Mouse (Mus musculus) embryonic facial prominence, embryonic 15.5 days (tissue): Measurements from ENCODE around the gene Mttp. TPM values are rescaled to one million over a fixed set of nuclear protein-coding genes. Genes with fewer than 3 reads are reported as not detected.

Source experiments
- ATAC-seq: fragments of 200-750 bp; cut with Nextera tagmentation; 2 replicates; pipeline ENCODE4 v1.8.0; 2017; ENCODE audit warnings: low read depth, moderate TSS enrichment; ENCODE audit not compliant: insufficient number of reproducible peaks, low FRiP score, low TSS enrichment
- H3K27ac ChIP-seq: fragments of 300-500 bp; sonication (generic); replicated peaks from 2 replicates; pipeline ENCODE4 v1.5.1; 2015; ENCODE audit warnings: mild to moderate bottlenecking, inconsistent platforms
- H3K27me3 ChIP-seq: fragments of 300-500 bp; sonication (generic); 2 replicates; pipeline ENCODE4 v1.6.1; 2015; ENCODE audit warnings: inconsistent platforms
- H3K36me3 ChIP-seq: fragments of 300-500 bp; sonication (generic); 2 replicates; pipeline ENCODE4 v1.6.1; 2015; ENCODE audit warnings: mild to moderate bottlenecking, inconsistent platforms
- H3K4me1 ChIP-seq: fragments of 300-500 bp; sonication (generic); 2 replicates; pipeline ENCODE4 v1.6.1; 2015; ENCODE audit warnings: inconsistent platforms
- H3K4me2 ChIP-seq: fragments of 300-500 bp; sonication (generic); replicated peaks from 2 replicates; pipeline ENCODE4 v1.6.1; 2015; ENCODE audit warnings: mild to moderate bottlenecking, inconsistent platforms
- H3K4me3 ChIP-seq: fragments of 300-500 bp; sonication (generic); replicated peaks from 2 replicates; pipeline ENCODE4 v1.5.1; 2015; ENCODE audit warnings: mild to moderate bottlenecking, inconsistent platforms
- H3K9ac ChIP-seq: fragments of 300-500 bp; sonication (generic); 2 replicates; pipeline ENCODE4 v1.6.1; 2015; ENCODE audit warnings: inconsistent platforms
- H3K9me3 ChIP-seq: fragments of 300-500 bp; sonication (generic); replicated peaks from 2 replicates; pipeline ENCODE4 v1.6.1; 2016; ENCODE audit warnings: inconsistent platforms
- WGBS: fragments of 180-500 bp; shearing (Covaris S2); methylation state at CpG from one replicate; pipeline ENCODE4 v1.1.7; 2015; 5-methylcytosine and 5-hydroxymethylcytosine counted together
- polyA plus RNA-seq: library from polyadenylated mRNA; unstranded; fragments of >200 nt; fragmentation: Nextera tagmentation; extraction: Ambion mirVana; gene quantifications from 2 replicates; pipeline ENCODE4 v1.2.1, GENCODE M21; 2015

Gene Mttp
- polyA plus RNA-seq, 1 experiment from 2014 or later: 8.7 TPM

DNA sequence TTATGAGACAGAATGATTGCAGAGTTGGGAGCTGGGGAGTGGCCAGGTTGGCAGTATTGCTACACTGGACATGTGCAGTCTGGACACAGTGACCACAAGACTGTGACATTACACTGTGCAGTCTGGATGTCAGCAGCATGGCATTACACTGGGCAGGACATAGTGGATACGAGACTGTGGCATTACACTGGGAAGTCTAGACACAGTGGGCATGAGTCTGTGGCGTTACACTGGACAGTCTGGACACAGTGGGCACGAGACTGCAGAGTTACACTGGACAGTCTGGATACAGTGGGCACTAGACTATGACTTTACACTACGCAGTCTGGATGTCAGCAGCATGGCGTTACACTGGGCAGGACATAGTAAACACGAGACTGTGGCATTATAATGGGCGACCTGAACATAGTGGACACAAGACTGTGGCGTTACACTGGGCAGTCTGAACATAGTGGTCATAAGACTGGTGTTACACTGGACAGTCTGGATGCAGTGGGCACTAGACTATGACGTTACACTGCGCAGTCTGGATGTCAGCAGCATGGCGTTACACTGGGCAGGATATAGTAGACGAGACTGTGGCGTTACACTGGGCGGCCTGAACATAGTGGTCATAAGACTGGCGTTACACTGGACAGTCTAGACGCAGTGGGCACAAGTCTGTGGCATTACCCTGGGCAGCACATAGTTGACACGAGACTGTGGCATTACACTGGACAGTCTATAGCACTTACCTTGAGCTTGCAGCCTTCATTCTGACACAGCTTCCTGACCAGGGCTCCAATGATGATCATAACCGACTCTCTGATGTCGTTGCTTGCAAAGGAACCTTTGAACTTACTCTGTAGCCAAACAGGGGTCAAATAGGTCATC lies 33.6 kb downstream of the Mttp start:
- no peaks in the 10 kb centered on the region for H3K4me1 ChIP-seq
- WGBS: 90% methylated on average over 19 of the region's 19 CpGs
- H3K9ac ChIP-seq: no peak overlapping the region
- H3K27ac ChIP-seq: no peak overlapping the region
- H3K4me3 ChIP-seq: no peak overlapping the region
- H3K4me2 ChIP-seq: no peak overlapping the region
- no peaks in the 10 kb centered on the region for H3K36me3 ChIP-seq
- H3K27me3 ChIP-seq: no peaks in the 10 kb centered on the region
- no peak; the same call in 1 of the 2 replicates for ATAC-seq
- no peaks in the 10 kb centered on the region for H3K9me3 ChIP-seq

DNA sequence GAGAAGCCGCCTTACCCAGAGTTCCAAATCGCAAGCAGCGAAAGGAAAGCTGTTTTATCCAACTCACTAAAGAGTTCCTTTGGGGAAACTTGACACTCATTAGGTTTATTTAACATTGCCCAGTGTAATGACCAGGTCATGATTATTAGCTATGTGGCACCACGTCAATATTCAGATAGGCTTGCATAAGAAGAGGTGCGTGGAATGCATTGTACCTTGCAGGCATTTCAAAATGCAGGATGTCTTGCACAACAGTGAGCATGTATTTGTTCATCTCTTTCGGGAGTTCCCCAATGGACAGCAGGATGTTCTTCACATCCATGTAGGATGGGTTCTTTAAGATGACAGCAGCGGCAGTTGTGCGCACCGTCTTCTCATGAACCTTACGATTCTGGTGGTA lies 37.9 kb downstream of the Mttp start:
- H3K36me3 ChIP-seq: no peaks in the 10 kb centered on the region
- no peak for ATAC-seq
- no peak overlapping the region for H3K4me2 ChIP-seq
- no peaks in the 10 kb centered on the region for H3K9me3 ChIP-seq
- no peak overlapping the region for H3K9ac ChIP-seq
- H3K27me3 ChIP-seq: no peaks in the 10 kb centered on the region
- no peak overlapping the region for H3K4me3 ChIP-seq
- 88% methylated on average over 10 of the region's 10 CpGs for WGBS
- H3K27ac ChIP-seq: no peak overlapping the region
- no peaks in the 10 kb centered on the region for H3K4me1 ChIP-seq

DNA sequence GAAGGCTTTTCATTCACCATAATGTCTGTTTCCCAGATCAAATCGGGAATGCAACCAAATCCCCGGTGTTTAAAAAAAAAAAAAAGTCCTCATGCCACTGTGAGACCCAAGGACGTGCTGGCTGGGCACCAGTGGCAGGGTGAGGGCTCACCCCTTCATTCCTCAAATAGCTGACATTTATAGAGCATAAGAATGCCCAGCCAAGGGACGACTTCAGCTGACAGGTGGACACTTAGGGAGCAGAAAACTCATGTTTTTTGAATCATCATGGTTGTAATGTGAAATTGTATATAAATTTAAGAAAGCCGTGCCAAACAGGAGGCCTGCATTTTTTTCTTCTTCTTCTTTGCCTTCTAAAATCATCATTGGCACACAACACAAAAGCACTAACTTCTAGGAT lies 39.7 kb downstream of the Mttp start:
- H3K4me1 ChIP-seq: no peaks in the 10 kb centered on the region
- ATAC-seq: no peak
- no peaks in the 10 kb centered on the region for H3K9me3 ChIP-seq
- no peak overlapping the region for H3K27ac ChIP-seq
- H3K4me2 ChIP-seq: no peak overlapping the region
- H3K4me3 ChIP-seq: no peak overlapping the region
- no peaks in the 10 kb centered on the region for H3K27me3 ChIP-seq
- H3K9ac ChIP-seq: no peak overlapping the region
- WGBS: 38% methylated on average over 5 of the region's 5 CpGs
- H3K36me3 ChIP-seq: no peaks in the 10 kb centered on the region

DNA sequence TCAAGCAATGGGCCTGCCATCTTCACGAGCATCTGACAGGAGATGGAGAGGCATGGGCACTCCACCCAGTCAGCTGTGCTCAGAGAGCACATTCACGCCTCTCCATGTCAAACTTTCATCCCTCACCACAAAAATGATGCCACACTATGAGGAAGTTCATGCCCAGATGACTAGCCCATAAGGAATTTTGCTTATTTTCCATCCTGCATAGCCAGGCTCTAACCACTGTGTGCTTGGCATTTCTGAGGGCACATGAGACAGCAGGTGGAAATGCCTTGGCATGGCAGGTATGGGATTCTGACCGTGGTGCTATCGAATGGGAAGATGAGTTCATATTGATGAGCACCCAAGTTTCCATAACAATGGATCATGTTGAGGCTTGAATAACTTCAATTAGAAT lies 41.1 kb downstream of the Mttp start:
- H3K36me3 ChIP-seq: no peaks in the 10 kb centered on the region
- no peak overlapping the region for H3K4me2 ChIP-seq
- no peaks in the 10 kb centered on the region for H3K27me3 ChIP-seq
- no peak for ATAC-seq
- no peak overlapping the region for H3K9ac ChIP-seq
- H3K4me1 ChIP-seq: no peaks in the 10 kb centered on the region
- H3K4me3 ChIP-seq: no peak overlapping the region
- WGBS: 89% methylated on average over 4 of the region's 4 CpGs
- no peak overlapping the region for H3K27ac ChIP-seq
- no peaks in the 10 kb centered on the region for H3K9me3 ChIP-seq

DNA sequence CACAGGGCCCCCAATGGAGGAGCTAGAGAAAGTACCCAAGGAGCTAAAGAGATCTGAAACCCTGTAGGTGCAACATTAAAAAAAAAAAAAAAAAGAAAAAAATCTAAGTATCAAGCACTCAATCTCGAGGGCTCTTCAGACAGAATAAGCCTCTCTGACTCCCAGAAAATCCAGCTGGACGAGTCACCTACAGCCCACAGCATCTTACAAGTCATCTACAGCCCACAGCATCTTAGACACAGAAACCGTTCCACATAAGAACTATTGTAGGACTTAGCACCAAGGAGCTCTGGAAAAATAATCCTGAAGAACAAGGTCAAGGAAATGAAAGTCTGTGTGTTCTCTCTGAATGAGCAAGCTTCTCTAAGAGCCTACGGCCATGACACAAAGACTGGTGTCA lies 42.8 kb downstream of the Mttp start:
- ATAC-seq: no peak

DNA sequence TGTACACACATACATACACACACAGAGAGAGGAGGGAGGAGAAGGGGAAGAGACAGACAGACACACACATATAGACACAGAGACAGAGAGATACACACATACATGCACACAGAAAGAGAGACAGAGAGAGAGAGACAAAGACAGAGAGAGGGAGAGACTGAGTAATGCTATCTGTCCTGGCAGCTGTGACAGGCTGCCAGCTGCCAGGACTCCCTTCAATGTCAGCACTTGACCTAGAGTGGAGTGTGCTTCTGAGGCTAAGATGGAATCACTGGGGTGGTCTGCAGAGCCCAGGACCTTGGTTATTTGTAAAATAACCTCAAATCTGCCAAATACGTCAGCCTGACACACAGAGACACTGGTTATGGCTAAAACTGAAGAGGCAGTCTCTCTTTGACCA lies 47.0 kb downstream of the Mttp start:
- Histone ChIP-seq H3K4me1 (peaks cover 22% of the 10 kb centered on the region), H3K4me2 (no peak overlapping the region), H3K9me3 (no peaks in the 10 kb centered on the region), H3K27me3 (no peaks in the 10 kb centered on the region), H3K4me3 (no peak overlapping the region), H3K27ac (peak overlapping the region; percentile 76; the same call in 1 of the 2 replicates), H3K9ac (no peak overlapping the region), H3K36me3 (no peaks in the 10 kb centered on the region)
- 0 out of 2 replicates have a peak, but pooled peaks have one; percentile 37 for ATAC-seq
- WGBS: 71% methylated on average over 1 of the region's 1 CpGs

More for the DNA sequence above, 42.8 kb downstream of the Mttp start:
- no peak overlapping the region for H3K4me3 ChIP-seq
- no peak overlapping the region for H3K4me2 ChIP-seq
- H3K9ac ChIP-seq: no peak overlapping the region
- H3K9me3 ChIP-seq: no peaks in the 10 kb centered on the region
- no peak overlapping the region for H3K27ac ChIP-seq
- H3K36me3 ChIP-seq: no peaks in the 10 kb centered on the region
- whole genome bisulfite sequencing: 79% methylated on average over 4 of the region's 4 CpGs
- H3K4me1 ChIP-seq: peaks cover 10% of the 10 kb centered on the region
- no peaks in the 10 kb centered on the region for H3K27me3 ChIP-seq

DNA sequence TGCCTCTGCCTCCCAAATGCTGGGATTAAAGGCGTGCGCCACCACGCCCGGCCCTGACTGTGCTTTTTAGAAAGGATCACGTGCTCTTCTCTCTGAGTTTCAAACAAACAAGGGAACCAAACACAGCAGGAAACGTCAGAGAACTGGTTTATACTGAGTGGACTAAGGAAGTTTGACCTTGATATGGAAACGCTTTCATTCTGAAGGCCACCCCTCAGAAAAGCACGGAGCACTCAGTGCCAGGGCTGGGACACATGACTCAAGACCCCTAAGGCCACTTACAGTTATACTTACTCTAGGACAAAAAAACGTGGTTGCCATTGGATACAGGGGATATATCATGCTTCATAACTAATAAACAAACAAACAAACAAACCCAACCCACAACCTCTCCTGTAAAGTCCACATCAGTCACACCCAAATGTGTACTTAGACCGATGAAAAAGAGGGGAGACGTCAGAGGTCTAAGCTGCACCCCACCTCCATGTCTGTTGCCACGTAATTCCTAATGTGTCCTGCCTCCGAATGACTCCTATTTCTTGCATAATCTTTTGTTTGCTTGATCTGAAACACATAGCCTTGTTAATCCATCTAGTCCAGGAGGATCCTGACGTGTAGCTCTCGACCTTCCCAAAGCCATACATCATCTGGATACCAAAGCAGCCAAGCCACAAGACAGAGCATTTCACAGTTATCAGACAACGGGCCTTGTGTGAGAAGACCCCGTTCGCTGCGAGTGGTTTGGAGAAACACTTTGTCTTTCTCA lies 48.3 kb downstream of the Mttp start:
- no peaks in the 10 kb centered on the region for H3K36me3 ChIP-seq
- no peaks in the 10 kb centered on the region for H3K27me3 ChIP-seq
- no peak for ATAC-seq
- H3K4me3 ChIP-seq: no peak overlapping the region
- no peak overlapping the region for H3K4me2 ChIP-seq
- WGBS: 81% methylated on average over 19 of the region's 19 CpGs
- peaks cover 22% of the 10 kb centered on the region for H3K4me1 ChIP-seq
- H3K9ac ChIP-seq: no peak overlapping the region
- H3K27ac ChIP-seq: peak overlapping the region; percentile 76
- H3K9me3 ChIP-seq: no peaks in the 10 kb centered on the region

DNA sequence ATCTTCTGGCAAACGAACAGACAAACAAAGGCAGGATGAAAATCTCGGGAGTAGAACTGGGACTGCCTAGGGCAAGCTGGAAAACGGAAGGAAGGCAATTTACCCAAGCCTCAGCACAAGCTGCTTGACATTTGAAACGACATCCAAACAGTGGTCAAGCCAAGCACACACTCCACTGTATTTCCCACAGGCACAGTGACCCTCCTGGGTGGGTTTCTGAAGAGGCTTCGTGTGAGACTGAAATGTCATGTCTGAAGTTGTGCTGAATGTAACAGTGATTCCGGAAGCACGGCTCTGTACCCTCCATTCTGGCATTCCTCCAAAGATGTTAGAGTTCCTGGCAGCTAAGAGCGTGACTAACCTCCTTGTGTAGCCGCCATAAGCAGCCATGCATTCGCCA lies 49.0 kb downstream of the Mttp start:
- H3K36me3 ChIP-seq: no peaks in the 10 kb centered on the region
- H3K4me2 ChIP-seq: peak overlapping the region; percentile 26; the same call in 1 of the 2 replicates
- H3K4me3 ChIP-seq: no peak overlapping the region
- no peak overlapping the region for H3K9ac ChIP-seq
- WGBS: 20% methylated on average over 10 of the region's 10 CpGs
- H3K27ac ChIP-seq: peak overlapping the region; percentile 76
- H3K4me1 ChIP-seq: peaks cover 22% of the 10 kb centered on the region
- no peaks in the 10 kb centered on the region for H3K27me3 ChIP-seq
- H3K9me3 ChIP-seq: no peaks in the 10 kb centered on the region
- peak; percentile 86 for ATAC-seq

DNA sequence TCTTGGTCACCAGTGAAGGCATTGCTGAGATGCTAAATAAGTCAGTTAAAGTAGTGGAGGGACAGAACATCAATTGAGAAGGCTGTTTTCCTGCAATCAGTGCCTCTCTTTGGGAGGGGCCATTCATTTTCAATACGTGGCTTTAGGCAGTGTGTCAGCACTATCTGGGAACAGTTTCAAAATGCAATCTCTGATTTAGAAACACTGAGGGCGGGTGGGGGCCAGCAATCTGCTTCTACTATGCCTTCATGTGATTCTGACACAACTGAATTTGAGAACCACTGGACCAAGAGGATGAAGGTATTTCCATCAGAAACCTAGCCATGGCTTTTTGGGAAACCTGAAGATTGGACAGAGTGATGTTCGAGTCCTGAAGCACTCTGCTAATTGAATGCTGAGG lies 49.5 kb downstream of the Mttp start:
- no peak for ATAC-seq
- 41% methylated on average over 3 of the region's 3 CpGs for WGBS
- Histone ChIP-seq H3K36me3 (no peaks in the 10 kb centered on the region), H3K4me2 (peak overlapping the region; percentile 26; the same call in 1 of the 2 replicates), H3K9ac (no peak overlapping the region), H3K27ac (peak overlapping the region; percentile 76), H3K9me3 (no peaks in the 10 kb centered on the region), H3K4me3 (no peak overlapping the region), H3K4me1 (peaks cover 22% of the 10 kb centered on the region), H3K27me3 (no peaks in the 10 kb centered on the region)

DNA sequence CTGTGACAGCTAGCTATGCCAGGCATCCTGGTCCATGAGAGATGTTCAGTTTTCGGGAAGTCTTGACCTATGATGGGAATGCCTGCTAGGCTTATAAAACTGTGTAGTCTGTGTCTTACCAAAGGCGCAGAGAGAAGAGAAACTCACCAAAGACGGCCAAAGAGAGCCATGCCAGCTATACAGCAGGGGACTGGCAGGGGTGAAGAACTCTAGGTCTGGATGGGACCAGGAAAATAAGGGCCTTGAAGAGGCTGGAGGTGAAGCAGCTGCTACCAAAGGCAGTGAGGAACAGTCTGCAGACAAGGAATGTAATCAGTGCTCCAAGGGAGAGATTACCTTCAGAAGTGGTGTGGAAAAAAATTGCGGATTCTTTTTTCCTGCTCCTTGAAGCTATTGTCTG lies 60.9 kb downstream of the Mttp start:
- no peak overlapping the region for H3K27ac ChIP-seq
- ATAC-seq: no peak
- H3K9ac ChIP-seq: no peak overlapping the region
- H3K9me3 ChIP-seq: no peaks in the 10 kb centered on the region
- H3K4me2 ChIP-seq: no peak overlapping the region
- WGBS: 81% methylated on average over 4 of the region's 4 CpGs
- no peak overlapping the region for H3K4me3 ChIP-seq
- H3K27me3 ChIP-seq: no peaks in the 10 kb centered on the region
- no peaks in the 10 kb centered on the region for H3K36me3 ChIP-seq
- no peaks in the 10 kb centered on the region for H3K4me1 ChIP-seq

DNA sequence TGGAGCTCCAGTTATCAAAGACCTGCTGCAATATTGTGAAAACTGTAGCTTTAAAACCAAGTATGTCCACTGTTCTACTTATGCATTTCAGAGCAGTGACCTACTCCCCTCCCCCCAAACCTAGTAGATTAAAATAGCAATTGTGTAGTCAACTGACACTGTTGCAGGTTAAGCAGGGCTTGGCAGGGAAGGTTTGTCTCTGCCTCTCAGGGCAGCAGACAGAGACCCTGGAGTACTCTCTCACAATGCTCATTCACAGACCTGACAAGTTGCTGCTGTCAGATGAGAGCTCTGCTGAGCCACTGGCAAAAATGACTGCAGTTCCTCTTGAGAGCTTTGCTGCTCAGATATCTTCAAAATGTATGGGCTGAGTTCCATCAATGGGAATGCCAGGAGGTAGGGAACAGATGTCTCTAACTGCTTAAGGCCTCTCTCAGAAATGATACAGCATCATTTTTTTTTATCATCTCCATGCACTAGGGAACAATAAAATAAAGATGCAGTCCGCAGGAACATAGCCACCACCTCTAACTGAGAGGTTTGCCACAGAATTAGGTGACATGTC lies 61.6 kb downstream of the Mttp start:
- Histone ChIP-seq H3K4me1 (no peaks in the 10 kb centered on the region), H3K9ac (no peak overlapping the region), H3K9me3 (no peaks in the 10 kb centered on the region), H3K4me3 (no peak overlapping the region), H3K4me2 (no peak overlapping the region), H3K27ac (no peak overlapping the region), H3K36me3 (no peaks in the 10 kb centered on the region), H3K27me3 (no peaks in the 10 kb centered on the region)
- 75% methylated on average over 1 of the region's 1 CpGs for WGBS
- ATAC-seq: no peak
